8 mouse cellular contexts compared by ENCODE assay signal in the genomic region with DNA sequence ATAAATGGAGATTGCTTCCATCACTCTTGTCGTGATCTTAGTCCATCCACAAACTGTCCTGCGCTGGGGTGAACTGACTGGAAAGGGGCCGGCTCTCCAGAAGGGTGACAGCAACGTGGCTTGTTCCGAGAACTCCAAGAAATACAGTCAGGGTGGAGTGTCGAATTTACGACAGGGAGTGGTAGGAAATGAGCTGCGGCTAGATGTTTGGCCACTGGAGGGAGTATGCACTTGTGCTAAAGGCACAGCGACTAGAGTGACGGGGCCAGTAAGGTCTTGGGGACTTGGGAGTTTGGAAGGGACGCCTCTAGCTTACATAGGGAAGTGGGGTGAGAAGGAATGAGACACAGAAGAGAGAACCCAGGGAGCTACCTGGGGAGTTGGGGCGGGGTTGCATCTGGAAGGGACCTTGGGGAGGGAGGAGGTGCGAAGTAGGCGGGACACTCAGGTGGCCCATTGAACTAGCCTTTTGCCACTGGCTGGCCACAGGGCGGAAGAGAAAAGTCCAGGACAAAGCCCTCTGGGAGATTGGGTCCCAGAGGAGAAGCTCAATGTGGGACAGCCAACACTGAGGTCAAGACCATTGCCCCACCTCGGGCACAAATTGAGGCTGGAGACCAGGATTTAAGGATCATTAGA. TPM values are rescaled to one million over a fixed set of nuclear protein-coding genes. Genes with fewer than 3 reads are reported as not detected.
DNase-seq lines count a peak whose midpoint lies in the region; ATAC-seq and TF ChIP-seq lines count a peak whose summit lies in the region.

A gene (plus strand): TSS at position 516 of the 639 bp plus-strand sequence.

- H3K9ac ChIP-seq in forebrain, embryonic 12.5 days: peak within 1 kb of the TSS; percentile 56
- H3K9ac ChIP-seq in neural tube, embryonic 15.5 days (replicated peaks): peak within 1 kb of the TSS; percentile 63

- no peaks in the 10 kb centered on the region for H3K27me3 ChIP-seq in forebrain, embryonic 12.5 days
- H3K27me3 ChIP-seq in neural tube, embryonic 15.5 days (replicated peaks): no peaks in the 10 kb centered on the region

- WGBS in forebrain, embryonic 12.5 days: 2% methylated on average over 16 of the region's 16 CpGs
- WGBS in large intestine, adult 2 months: 2% methylated on average over 16 of the region's 16 CpGs
- WGBS in lung, adult 2 months: 4% methylated on average over 16 of the region's 16 CpGs
- 1% methylated on average over 16 of the region's 16 CpGs for WGBS in neural tube, embryonic 15.5 days

- peaks cover 31% of the 10 kb centered on the region for H3K4me1 ChIP-seq in forebrain, embryonic 12.5 days
- peaks cover 10% of the 10 kb centered on the region; the same call in 1 of the 2 replicates for H3K4me1 ChIP-seq in lung, adult 2 months (ENCODE audit: control insufficient read depth, insufficient read depth, low read length)
- peaks cover 42% of the 10 kb centered on the region for H3K4me1 ChIP-seq in neural tube, embryonic 15.5 days

- H3K4me3 ChIP-seq in forebrain, embryonic 12.5 days (replicated peaks): peak within 1 kb of the TSS; percentile 92
- H3K4me3 ChIP-seq in lung, adult 2 months (replicated peaks; ENCODE audit: extremely low read depth, low read depth, low read length): peak within 1 kb of the TSS; percentile 88
- H3K4me3 ChIP-seq in neural tube, embryonic 15.5 days (replicated peaks): peak within 1 kb of the TSS; percentile 56

- intact Hi-C loops in heart, postnatal 10 days (cut with DNase I): loop anchor here (10.0 kb wide), 1 partner anchor 548 kb away; a partner anchor contains a TSS

- peak; percentile 21 for ATAC-seq in cerebellum, adult (ENCODE audit: insufficient number of reproducible peaks, low FRiP score, low TSS enrichment)
- ATAC-seq in forebrain, embryonic 12.5 days (ENCODE audit: low FRiP score): peak; percentile 20; the same call in 1 of the 2 replicates
- ATAC-seq in neural tube, embryonic 15.5 days (ENCODE audit: low FRiP score): peak; percentile 63

- H3K27ac ChIP-seq in forebrain, embryonic 12.5 days: peak within 1 kb of the TSS; percentile 56; the same call in 1 of the 2 replicates
- peak within 1 kb of the TSS; percentile 87 for H3K27ac ChIP-seq in neural tube, embryonic 15.5 days (replicated peaks)

- peak; percentile 76 for TF ChIP-seq CTCF in lung, adult 2 months (IDR thresholded peaks at IDR 0.05; ENCODE audit: insufficient read depth, low read length)

- no peaks in the 10 kb centered on the region for H3K9me3 ChIP-seq in forebrain, embryonic 12.5 days
- no peaks in the 10 kb centered on the region for H3K9me3 ChIP-seq in neural tube, embryonic 15.5 days (replicated peaks)

- peaks cover 17% of the 10 kb centered on the region; the same call in 1 of the 2 replicates for H3K36me3 ChIP-seq in forebrain, embryonic 12.5 days (replicated peaks)
- H3K36me3 ChIP-seq in neural tube, embryonic 15.5 days: peaks cover 5% of the 10 kb centered on the region; the same call in 1 of the 2 replicates

- peak; percentile 68; the same call in 1 of the 2 replicates for TF ChIP-seq POLR2A in lung, adult 2 months (IDR thresholded peaks at IDR 0.05; ENCODE audit: borderline replicate concordance, extremely low read depth, low read depth, low read length)

- H3K4me2 ChIP-seq in forebrain, embryonic 12.5 days: peak within 1 kb of the TSS; percentile 62
- H3K4me2 ChIP-seq in neural tube, embryonic 15.5 days: peak within 1 kb of the TSS; percentile 69

- peak; percentile 96 for DNase-seq in ES-CJ7 (ENCODE audit: low read depth, low spot score)
- DNase-seq in heart, postnatal 10 days: peak; percentile 87 to 88
- DNase-seq in large intestine, adult 2 months (ENCODE audit: low read depth, low spot score): peak; percentile 85
- DNase-seq in lung, adult 2 months: peak; percentile 81
- peak; percentile 70 to 86 for DNase-seq in thymus, adult 18-20 months

RNA-seq across cellular contexts. Expression of the gene that starts here (rescaled TPM):
- 3.4 and 4.5 TPM in 2 replicates for polyA plus RNA-seq in forebrain, embryonic 12.5 days (2016; fragmentation: Nextera tagmentation; extraction: Ambion mirVana)
- total RNA-seq in heart, postnatal 10 days (2021): 1 to 10 TPM; 7.6 to 8.7 TPM
- polyA plus RNA-seq in large intestine, adult 2 months (2012; rRNA removed): 13.4 and 16.2 TPM in 2 replicates
- polyA plus RNA-seq in lung, adult 2 months (2012; rRNA removed): 24.2 and 24.3 TPM in 2 replicates
- 5.3 and 33.8 TPM in 2 replicates for polyA plus RNA-seq in neural tube, embryonic 15.5 days (2015; fragmentation: Nextera tagmentation; extraction: Ambion mirVana)

Comparison
In these comparisons a context has a peak if more than half of its experiments do, and no peak if none do; other contexts are left out.
1. Peak in every context shown above with its lines: DNase-seq, ATAC-seq, H3K4me3 ChIP-seq and H3K27ac ChIP-seq.